Mouse (Mus musculus): ENCODE measurements around the gene Meltf. TPM values are rescaled to one million over a fixed set of nuclear protein-coding genes. Genes with fewer than 3 reads are reported as not detected.
A peak's percentile ranks its signal among the peaks of the same experiment; 100 is the strongest.
"Not testable (repeated sequence)": the region's sequence is repeated elsewhere in the genome, so short reads cannot be mapped to it uniquely, and the experiment has no call there.

Meltf gene
- total RNA-seq, 4 experiments from 2014 or later, result not detected

GRCm38 (mm10) chr16:31933751-31934549, 55.3 kb downstream of the Meltf start, which contains the start of gene Pigz:
Gene Pigz, plus strand, starts transcription at chr16:31933851.
- peak; percentile 24 to 39 for DNase-seq (ENCODE audit: low spot score in 2 of 2)

DNA sequence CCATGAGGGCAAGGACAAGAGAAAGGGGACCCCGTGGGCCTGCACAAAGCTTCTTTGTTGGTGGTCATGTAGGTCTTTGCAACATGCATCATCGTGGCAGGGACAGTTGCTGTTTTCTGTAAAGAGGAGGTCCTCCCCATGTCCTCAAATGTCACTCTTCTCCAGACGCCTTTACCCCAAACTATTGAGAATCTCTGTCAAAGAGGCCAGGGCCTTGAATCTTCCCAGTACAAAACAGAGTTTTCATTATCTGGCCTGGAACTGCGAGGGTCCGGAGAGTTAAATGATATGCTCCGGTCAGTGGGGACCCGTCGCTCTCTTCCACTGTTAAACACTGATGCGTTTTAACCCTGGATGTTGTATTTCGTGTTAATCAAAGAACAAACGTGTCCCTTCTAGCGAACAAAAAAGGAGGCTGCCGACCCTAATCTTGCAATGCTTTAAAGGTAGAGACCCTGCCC, 56.0 kb downstream of the Meltf start:
- DNase-seq (ENCODE audit: low spot score in 2 of 2), result no peak

GRCm38 (mm10) chr16:31935091-31935979, 56.7 kb downstream of the Meltf start:
- no peak for DNase-seq (ENCODE audit: low spot score in 2 of 2)

- no peak for DNase-seq (ENCODE audit: low spot score in 2 of 2)
Observed at GRCm38 (mm10) chr16:31936568-31936967, 58.0 kb downstream of the Meltf start.

DNA sequence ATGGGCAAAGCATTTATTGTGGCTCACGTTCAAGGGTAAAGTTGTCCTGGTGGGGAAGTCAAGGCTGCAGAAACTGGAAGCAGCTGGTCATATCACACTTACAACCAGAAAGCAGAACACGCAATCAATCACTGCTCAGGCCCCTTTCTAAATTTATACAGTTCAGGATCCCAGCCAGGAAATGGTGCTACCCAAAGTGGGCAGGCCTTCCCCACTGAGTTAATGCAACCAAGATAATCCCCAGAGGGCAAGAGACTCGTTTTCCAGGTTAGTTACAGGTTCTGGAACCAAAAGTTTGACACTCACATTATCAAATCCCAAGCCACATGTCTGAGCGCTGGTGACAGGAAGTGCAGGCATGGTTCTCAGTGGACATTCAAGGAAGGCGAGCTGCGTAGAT, 60.2 kb downstream of the Meltf start:
- no peak for DNase-seq (ENCODE audit: low spot score in 2 of 2)

GRCm38 (mm10) chr16:31940586-31940985, 62.0 kb downstream of the Meltf start:
- no peak for DNase-seq (ENCODE audit: low spot score in 2 of 2)

DNA sequence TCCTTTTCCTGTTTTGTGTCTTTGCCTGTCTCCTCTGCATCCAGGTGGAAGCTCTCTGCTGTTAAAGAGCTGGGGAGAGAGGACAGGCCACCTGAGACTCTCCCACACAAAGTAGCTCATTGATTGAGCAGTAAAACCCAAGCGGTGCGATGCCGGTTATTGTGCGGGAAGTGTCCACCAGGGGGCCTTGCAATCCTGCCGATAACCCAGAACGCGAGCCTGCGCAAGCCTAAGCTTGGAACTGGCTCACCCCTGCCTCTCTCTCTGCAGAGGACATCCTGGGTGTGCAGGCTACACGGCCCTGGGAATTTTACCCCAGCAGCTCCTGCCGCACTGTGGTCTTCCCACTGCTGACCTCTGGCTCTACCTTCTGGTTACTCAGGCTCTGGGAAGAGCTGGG, 65.4 kb downstream of the Meltf start:
- peak; percentile 38 to 47 for DNase-seq (ENCODE audit: low spot score in 2 of 2)

DNA sequence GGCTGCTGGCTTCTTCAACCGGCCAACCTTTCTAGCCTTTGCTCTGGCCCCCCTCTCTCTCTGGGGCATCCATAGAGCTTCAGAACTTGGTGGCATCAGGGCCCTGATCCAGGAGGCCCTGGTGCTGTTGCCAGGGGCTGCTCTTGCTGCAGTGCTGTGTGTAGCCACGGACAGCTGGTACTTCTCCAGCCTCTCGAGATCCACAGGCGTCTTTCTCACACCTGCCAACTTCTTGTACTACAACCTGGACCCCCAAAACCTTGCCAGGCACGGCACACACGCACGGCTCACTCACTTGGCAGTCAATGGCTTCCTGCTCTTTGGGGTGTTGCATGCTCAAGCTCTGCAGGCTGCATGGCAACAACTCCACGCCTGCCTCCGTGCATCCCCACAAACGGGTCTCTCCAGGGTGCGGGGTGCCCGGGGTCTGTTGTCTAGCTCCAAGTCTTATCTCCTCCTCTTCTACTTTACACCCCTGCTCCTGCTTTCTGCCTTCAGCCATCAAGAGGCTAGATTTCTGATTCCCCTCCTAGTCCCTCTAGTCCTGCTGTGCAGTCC, 66.2 kb downstream of the Meltf start:
- DNase-seq (ENCODE audit: low spot score in 2 of 2), result no peak

DNA sequence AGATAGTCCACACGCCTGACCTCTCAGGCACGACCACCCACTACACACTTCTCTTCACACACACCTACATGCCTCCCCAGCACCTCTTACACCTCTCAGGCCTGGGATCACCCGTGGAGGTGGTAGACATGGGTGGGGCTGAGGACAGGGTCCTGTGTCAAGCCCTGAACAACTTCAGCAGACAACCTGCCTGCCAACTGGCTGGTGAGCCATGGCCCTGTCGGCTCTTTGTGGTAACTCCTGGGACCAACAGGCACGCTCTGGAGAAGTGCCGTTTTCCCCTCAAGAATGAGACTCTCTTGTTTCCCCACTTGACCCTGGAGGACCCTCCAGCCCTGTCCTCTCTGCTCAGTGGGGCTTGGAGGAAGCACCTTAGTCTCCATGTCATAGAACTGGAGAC, 66.8 kb downstream of the Meltf start:
- DNase-seq (ENCODE audit: low spot score in 2 of 2), result no peak

DNA sequence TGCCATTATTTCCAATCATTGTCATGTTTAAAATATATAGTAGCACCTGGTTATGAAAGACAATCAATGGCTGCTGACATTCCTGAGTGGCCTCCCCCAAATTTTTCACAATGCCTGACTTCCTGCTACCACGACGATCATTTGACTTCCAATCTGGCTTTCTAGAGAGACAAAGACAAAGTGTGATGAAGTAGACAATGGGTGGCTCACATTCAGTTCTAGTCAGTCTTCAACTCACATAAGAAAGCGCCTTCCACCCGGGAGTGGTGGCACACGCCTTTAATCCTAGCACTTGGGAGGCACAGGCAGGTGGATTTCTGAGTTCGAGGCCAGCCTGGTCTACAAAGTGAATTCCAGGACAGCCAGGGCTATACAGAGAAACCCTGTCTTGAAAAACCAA, 67.4 kb downstream of the Meltf start:
- not testable (repeated sequence) for DNase-seq (ENCODE audit: low spot score in 2 of 2)

- DNase-seq (ENCODE audit: low spot score in 2 of 2), result no peak
Observed at GRCm38 (mm10) chr16:31947333-31947732, 68.7 kb downstream of the Meltf start.

GRCm38 (mm10) chr16:31947901-31948316, 69.3 kb downstream of the Meltf start:
- DNase-seq (ENCODE audit: low spot score in 2 of 2), result no peak

DNA sequence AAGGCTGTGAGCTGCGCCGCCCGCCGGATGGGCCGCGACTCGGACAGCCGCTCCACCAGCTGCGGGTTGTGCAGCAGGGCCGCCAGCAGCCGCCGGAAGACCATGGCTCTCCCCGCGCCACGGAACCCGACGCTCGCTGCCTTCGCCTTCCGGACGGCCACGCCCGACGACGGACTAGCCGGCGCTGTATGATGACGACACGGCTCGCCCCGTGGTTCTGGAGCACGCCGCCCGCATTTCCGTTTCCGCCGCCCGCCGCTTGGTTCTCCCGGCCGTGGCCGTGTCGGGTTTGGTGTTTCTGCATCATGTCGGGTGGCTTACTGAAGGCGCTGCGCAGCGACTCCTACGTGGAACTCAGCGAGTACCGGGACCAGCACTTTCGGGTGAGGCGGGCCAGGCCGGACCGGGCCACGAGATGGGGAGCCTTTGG, 69.8 kb downstream of the Meltf start, which contains the start of the genes 0610012G03Rik and Ncbp2:
Gene 0610012G03Rik, minus strand, starts transcription at position 150 of the 430 bp plus-strand sequence.
Gene Ncbp2, plus strand, starts transcription at position 169 of the 430 bp plus-strand sequence.
- DNase-seq (ENCODE audit: low spot score in 2 of 2), result peak; percentile 86 to 88

Other genes starting within 250 kb of the Meltf start
- gene Dlg1, start 215.4 kb upstream of the Meltf start, total RNA-seq (2022), result 10 to 100 TPM; 60.2 to 66.9 (median 64.5) TPM
- gene Pigz, start 55.0 kb downstream of the Meltf start, total RNA-seq (2022), result 1 to 10 TPM in 1 of 4 experiments, under 1 TPM in 3; 0.10 to 1.2 (median 0.16) TPM
- 10 to 100 TPM; 50.1 to 56.6 (median 51.4) TPM for gene 0610012G03Rik, start 69.7 kb downstream of the Meltf start, total RNA-seq (2022)
- gene Ncbp2, start 69.7 kb downstream of the Meltf start, total RNA-seq (2022), result 10 to 100 TPM in 3 of 4 experiments, 1 to 10 TPM in 1; 9.6 to 13.5 (median 10.3) TPM
- gene Senp5, start 124.5 kb downstream of the Meltf start, total RNA-seq (2022), result 10 to 100 TPM; 10.2 to 14.7 (median 11.8) TPM
- 10 to 100 TPM; 11.8 to 14.2 (median 13.3) TPM for gene Pak2, start 200.5 kb downstream of the Meltf start, total RNA-seq (2022)
- gene Pigx, start 220.9 kb downstream of the Meltf start, total RNA-seq (2022), result 10 to 100 TPM; 11.3 to 17.4 (median 11.7) TPM
- gene Cep19, start 221.0 kb downstream of the Meltf start, total RNA-seq (2022), result 10 to 100 TPM in 2 of 4 experiments, 1 to 10 TPM in 2; 9.5 to 11.1 (median 10.2) TPM

All from gastrocnemius, adult 8-10 months (tissue).